Mouse (Mus musculus): Measurements from ENCODE around the gene Baz1a. TPM values are rescaled to one million over a fixed set of nuclear protein-coding genes. Genes with fewer than 3 reads are reported as not detected.

The Baz1a gene
- total RNA-seq, 2 experiments from 2014 or later = 3.6 to 4.1 TPM

- intact Hi-C loops (cut with DNase I) = loop anchor here (10.0 kb wide), 1 partner anchor 151 kb away; no protein-coding TSS in a partner anchor
- peak; percentile 14; the same call in 1 of the 2 replicates for TF ChIP-seq CTCF (IDR thresholded peaks at IDR 0.05)
- Histone ChIP-seq H3K27ac (peak overlapping the region; percentile 90), H3K4me3 (peak overlapping the region; percentile 96)
- peak; percentile 73 for DNase-seq
These were observed 28.7 kb downstream of the Baz1a start for GRCm38 (mm10) chr12:54985257-54986051.

GRCm38 (mm10) chr12:54984701-54985256 is 29.4 kb downstream of the Baz1a start:
- peak; percentile 80 for DNase-seq
- no peak for TF ChIP-seq CTCF (IDR thresholded peaks at IDR 0.05)
- Histone ChIP-seq H3K27ac (peak overlapping the region; percentile 90), H3K4me3 (peak overlapping the region; percentile 96)
- intact Hi-C loops (cut with DNase I) = loop anchor here (10.0 kb wide), 1 partner anchor 150 kb away; no protein-coding TSS in a partner anchor

- H3K4me3 ChIP-seq = no peak overlapping the region
- no peak for TF ChIP-seq CTCF (IDR thresholded peaks at IDR 0.05)
- intact Hi-C loops (cut with DNase I) = loop anchor here (10.0 kb wide), 1 partner anchor 148 kb away; no protein-coding TSS in a partner anchor
- no peak for DNase-seq
- no peak overlapping the region for H3K27ac ChIP-seq
These were observed 31.0 kb downstream of the Baz1a start for GRCm38 (mm10) chr12:54982935-54983715.

- intact Hi-C loops (cut with DNase I) = loop anchor here (10.0 kb wide), 1 partner anchor 147 kb away; no protein-coding TSS in a partner anchor
- no peak overlapping the region for H3K27ac ChIP-seq
- TF ChIP-seq CTCF (IDR thresholded peaks at IDR 0.05) = no peak
- no peak overlapping the region for H3K4me3 ChIP-seq
- no peak for DNase-seq
These were observed 32.2 kb downstream of the Baz1a start for GRCm38 (mm10) chr12:54981962-54982361.

GRCm38 (mm10) chr12:54980939-54981338 is 33.2 kb downstream of the Baz1a start:
- DNase-seq = no peak
- intact Hi-C loops (cut with DNase I) = loop anchor here (10.0 kb wide), 1 partner anchor 146 kb away; no protein-coding TSS in a partner anchor
- Histone ChIP-seq H3K27ac (no peak overlapping the region), H3K4me3 (no peak overlapping the region)
- no peak for TF ChIP-seq CTCF (IDR thresholded peaks at IDR 0.05)

GRCm38 (mm10) chr12:54980532-54980931 is 33.6 kb downstream of the Baz1a start:
- no peak overlapping the region for H3K4me3 ChIP-seq
- no peak overlapping the region for H3K27ac ChIP-seq
- no peak for TF ChIP-seq CTCF (IDR thresholded peaks at IDR 0.05)
- intact Hi-C loops (cut with DNase I) = loop anchor here (10.0 kb wide), 1 partner anchor 146 kb away; no protein-coding TSS in a partner anchor
- no peak for DNase-seq

GRCm38 (mm10) chr12:54969033-54969432 is 45.1 kb downstream of the Baz1a start:
- Histone ChIP-seq H3K4me3 (no peak overlapping the region), H3K27ac (no peak overlapping the region)
- no peak for TF ChIP-seq CTCF (IDR thresholded peaks at IDR 0.05)
- intact Hi-C loops (cut with DNase I) = no loop called here
- no peak for DNase-seq

GRCm38 (mm10) chr12:54965532-54966160 is 48.5 kb downstream of the Baz1a start:
- intact Hi-C loops (cut with DNase I) = no loop called here
- no peak overlapping the region for H3K27ac ChIP-seq
- no peak for DNase-seq
- no peak for TF ChIP-seq CTCF (IDR thresholded peaks at IDR 0.05)
- H3K4me3 ChIP-seq = no peak overlapping the region

- no peak for TF ChIP-seq CTCF (IDR thresholded peaks at IDR 0.05)
- intact Hi-C loops (cut with DNase I) = no loop called here
- DNase-seq = no peak
These were observed 54.6 kb downstream of the Baz1a start for GRCm38 (mm10) chr12:54959569-54959968.

GRCm38 (mm10) chr12:54956974-54957373 is 57.2 kb downstream of the Baz1a start:
- no peak for TF ChIP-seq CTCF (IDR thresholded peaks at IDR 0.05)
- H3K27ac ChIP-seq = no peak overlapping the region
- DNase-seq = no peak
- intact Hi-C loops (cut with DNase I) = no loop called here
- no peak overlapping the region for H3K4me3 ChIP-seq

More at GRCm38 (mm10) chr12:54959569-54959968, 54.6 kb downstream of the Baz1a start:
- Histone ChIP-seq H3K4me3 (no peak overlapping the region), H3K27ac (no peak overlapping the region)

GRCm38 (mm10) chr12:54956457-54956856 is 57.7 kb downstream of the Baz1a start:
- Histone ChIP-seq H3K4me3 (no peak overlapping the region), H3K27ac (no peak overlapping the region)
- intact Hi-C loops (cut with DNase I) = no loop called here
- no peak for DNase-seq
- no peak for TF ChIP-seq CTCF (IDR thresholded peaks at IDR 0.05)

GRCm38 (mm10) chr12:54946116-54946515 is 68.0 kb downstream of the Baz1a start:
- H3K27ac ChIP-seq = no peak overlapping the region
- H3K4me3 ChIP-seq = no peak overlapping the region
- TF ChIP-seq CTCF (IDR thresholded peaks at IDR 0.05) = no peak

More at GRCm38 (mm10) chr12:54946116-54946515, 68.0 kb downstream of the Baz1a start:
- intact Hi-C loops (cut with DNase I) = no loop called here
- no peak for DNase-seq

Data from gastrocnemius, adult 2 months (tissue).